Comparison of ENCODE assay signal across 8 mouse cellular contexts in genomic region chr8:86884489-86885463, GRCm38 (mm10). TPM values are rescaled to one million over a fixed set of nuclear protein-coding genes. Genes with fewer than 3 reads are reported as not detected.
DNase-seq lines count a peak whose midpoint lies in the region; ATAC-seq lines count a peak whose summit lies in the region.

TSS of gene N4bp1 (minus strand) at chr8:86885258.

- H3K27me3 ChIP-seq in embryonic facial prominence, embryonic 11.5 days (ENCODE audit: control insufficient read depth, insufficient read depth, low read length) = no peaks in the 10 kb centered on the region
- H3K27me3 ChIP-seq in limb, embryonic 10.5 days (ENCODE audit: low read depth, poor library complexity, severe bottlenecking) = no peaks in the 10 kb centered on the region
- H3K27me3 ChIP-seq in midbrain, embryonic 12.5 days = peaks cover 10% of the 10 kb centered on the region

- peak within 1 kb of the TSS; percentile 70 for H3K4me2 ChIP-seq in embryonic facial prominence, embryonic 11.5 days (ENCODE audit: low read depth, low read length)
- H3K4me2 ChIP-seq in midbrain, embryonic 12.5 days (replicated peaks) = peak within 1 kb of the TSS; percentile 80

- under 1% methylated on average over 103 of the region's 119 CpGs for WGBS in embryonic facial prominence, embryonic 11.5 days
- under 1% methylated on average over 112 of the region's 119 CpGs for WGBS in limb, embryonic 10.5 days
- under 1% methylated on average over 108 of the region's 119 CpGs for WGBS in midbrain, embryonic 12.5 days

- peaks cover 4% of the 10 kb centered on the region; the same call in 1 of the 2 replicates for H3K4me1 ChIP-seq in embryonic facial prominence, embryonic 11.5 days (ENCODE audit: control insufficient read depth, insufficient read depth, low read length)
- peaks cover 28% of the 10 kb centered on the region for H3K4me1 ChIP-seq in limb, embryonic 10.5 days
- H3K4me1 ChIP-seq in midbrain, embryonic 12.5 days = peaks cover 28% of the 10 kb centered on the region

- peak within 1 kb of the TSS; percentile 96 for H3K4me3 ChIP-seq in embryonic facial prominence, embryonic 11.5 days (ENCODE audit: low read depth, low read length)
- peak within 1 kb of the TSS; percentile 93 for H3K4me3 ChIP-seq in limb, embryonic 10.5 days
- peak within 1 kb of the TSS; percentile 98 for H3K4me3 ChIP-seq in midbrain, embryonic 12.5 days

- H3K9ac ChIP-seq in embryonic facial prominence, embryonic 11.5 days (replicated peaks; ENCODE audit: low read length) = peak within 1 kb of the TSS; percentile 94
- H3K9ac ChIP-seq in midbrain, embryonic 12.5 days (replicated peaks) = peak within 1 kb of the TSS; percentile 91

- H3K27ac ChIP-seq in embryonic facial prominence, embryonic 11.5 days (replicated peaks; ENCODE audit: low read depth, low read length) = peak within 1 kb of the TSS; percentile 88
- peak within 1 kb of the TSS; percentile 95 for H3K27ac ChIP-seq in limb, embryonic 10.5 days
- H3K27ac ChIP-seq in midbrain, embryonic 12.5 days (replicated peaks) = peak within 1 kb of the TSS; percentile 96

- peak; percentile 81 for DNase-seq in 3134 (ENCODE audit: extremely low read depth, insufficient read length, low spot score)
- DNase-seq in adrenal gland, postnatal 25 days = peak; percentile 95
- DNase-seq in embryonic facial prominence, embryonic 11.5 days (ENCODE audit: low spot score) = peak; percentile 94
- peak; percentile 99 for DNase-seq in heart, adult 11 months
- DNase-seq in kidney, adult 11 months = peak; percentile 91
- DNase-seq in limb, embryonic 10.5 days (ENCODE audit: low spot score) = peak; percentile 95
- peak; percentile 86 for DNase-seq in skeletal muscle tissue, adult 2 months (ENCODE audit: low read depth, low spot score)

- peak; percentile 94 for ATAC-seq in embryonic facial prominence, embryonic 11.5 days (replicated peaks; ENCODE audit: insufficient number of reproducible peaks, low FRiP score, low TSS enrichment, low read depth)
- ATAC-seq in midbrain, embryonic 12.5 days (ENCODE audit: low FRiP score, low read depth) = peak; percentile 96

- no peaks in the 10 kb centered on the region for H3K36me3 ChIP-seq in embryonic facial prominence, embryonic 11.5 days (replicated peaks; ENCODE audit: control insufficient read depth, insufficient read depth, low read depth, low read length)
- peaks cover 19% of the 10 kb centered on the region for H3K36me3 ChIP-seq in limb, embryonic 10.5 days
- no peaks in the 10 kb centered on the region for H3K36me3 ChIP-seq in midbrain, embryonic 12.5 days

- H3K9me3 ChIP-seq in embryonic facial prominence, embryonic 11.5 days (replicated peaks; ENCODE audit: control insufficient read depth, low read length) = no peaks in the 10 kb centered on the region
- H3K9me3 ChIP-seq in limb, embryonic 10.5 days (replicated peaks) = no peaks in the 10 kb centered on the region
- no peaks in the 10 kb centered on the region for H3K9me3 ChIP-seq in midbrain, embryonic 12.5 days

RNA-seq across cellular contexts. Expression of gene N4bp1, which starts in this region (rescaled TPM):
- total RNA-seq in adrenal gland, postnatal 25 days (2021) = 38.3 and 41.2 TPM in 2 replicates
- polyA plus RNA-seq in embryonic facial prominence, embryonic 11.5 days (2014; fragmentation: Nextera tagmentation; extraction: Ambion mirVana) = 10.4 and 11.2 TPM in 2 replicates
- polyA plus RNA-seq in limb, embryonic 10.5 days (2016; fragmentation: Nextera tagmentation; extraction: Ambion mirVana) = 9.0 and 11.1 TPM in 2 replicates
- polyA plus RNA-seq in midbrain, embryonic 12.5 days (2016; fragmentation: Nextera tagmentation; extraction: Ambion mirVana) = 13.2 TPM in 2 replicates

Comparison
In these comparisons a context has a peak if more than half of its experiments do, and no peak if none do; other contexts are left out.
1. Peak in every context shown above with its lines: DNase-seq, ATAC-seq, H3K4me3 ChIP-seq and H3K27ac ChIP-seq.